Mouse (Mus musculus) fat pad, adult 2 months (tissue): Measurements from ENCODE around the gene Plcg2.
A peak's percentile ranks its signal among the peaks of the same experiment; 100 is the strongest.

Source experiments
- DNase-seq: peaks from one replicate; pipeline ENCODE4 v3.0.0-alpha.2; 2011; ENCODE audit warnings: low read depth, low spot score; ENCODE audit errors: extremely low read depth

The Plcg2 gene

GRCm38 (mm10) chr8:117627096-117627495 lies 129.0 kb downstream of the Plcg2 start:
- no peak for DNase-seq

GRCm38 (mm10) chr8:117632532-117632931 lies 134.4 kb downstream of the Plcg2 start:
- DNase-seq = no peak

GRCm38 (mm10) chr8:117634406-117634805 lies 136.3 kb downstream of the Plcg2 start:
- no peak for DNase-seq

- DNase-seq = no peak
Measured at GRCm38 (mm10) chr8:117637462-117637861, 139.4 kb downstream of the Plcg2 start.

- DNase-seq = no peak
Measured at GRCm38 (mm10) chr8:117639631-117640030, 141.5 kb downstream of the Plcg2 start.

- DNase-seq = no peak
Measured at GRCm38 (mm10) chr8:117645486-117645885, 147.4 kb downstream of the Plcg2 start.

- DNase-seq = no peak
Measured at GRCm38 (mm10) chr8:117646020-117646419, 147.9 kb downstream of the Plcg2 start.

GRCm38 (mm10) chr8:117646440-117646839 lies 148.3 kb downstream of the Plcg2 start:
- DNase-seq = no peak

GRCm38 (mm10) chr8:117652318-117652717 lies 154.2 kb downstream of the Plcg2 start:
- DNase-seq = no peak

GRCm38 (mm10) chr8:117658990-117659389 lies 160.9 kb downstream of the Plcg2 start:
- DNase-seq = no peak

GRCm38 (mm10) chr8:117660358-117661031 lies 162.4 kb downstream of the Plcg2 start:
- DNase-seq = no peak

GRCm38 (mm10) chr8:117667349-117668124 lies 169.4 kb downstream of the Plcg2 start:
- DNase-seq = peak; percentile 91

GRCm38 (mm10) chr8:117670461-117670860 lies 172.4 kb downstream of the Plcg2 start:
- peak; percentile 81 for DNase-seq

GRCm38 (mm10) chr8:117672558-117672957 lies 174.5 kb downstream of the Plcg2 start:
- DNase-seq = peak; percentile 73

- no peak for DNase-seq
Measured at GRCm38 (mm10) chr8:117673430-117673830, 175.3 kb downstream of the Plcg2 start, which contains the start of gene Sdr42e1. Gene Sdr42e1 (minus strand): TSS chr8:117673689.

- no peak for DNase-seq
Measured at GRCm38 (mm10) chr8:117675171-117675570, 177.1 kb downstream of the Plcg2 start.

GRCm38 (mm10) chr8:117676460-117676859 lies 178.4 kb downstream of the Plcg2 start:
- no peak for DNase-seq

- no peak for DNase-seq
Measured at GRCm38 (mm10) chr8:117677011-117677410, 178.9 kb downstream of the Plcg2 start.

- DNase-seq = no peak
Measured at GRCm38 (mm10) chr8:117678650-117679049, 180.6 kb downstream of the Plcg2 start.

GRCm38 (mm10) chr8:117683925-117684472 lies 185.9 kb downstream of the Plcg2 start:
- DNase-seq = peak; percentile 76

GRCm38 (mm10) chr8:117684504-117684903 lies 186.4 kb downstream of the Plcg2 start:
- DNase-seq = no peak
